Mouse (Mus musculus) lung, embryonic 14.5 days (tissue): ENCODE measurements around the gene Sema5a. TPM values are rescaled to one million over a fixed set of nuclear protein-coding genes. Genes with fewer than 3 reads are reported as not detected.

Source experiments
- ATAC-seq: fragments of 200-750 bp; cut with Nextera tagmentation; 2 replicates; pipeline ENCODE4 v1.8.0; 2017; ENCODE audit warnings: mild to moderate bottlenecking, moderate TSS enrichment, moderate library complexity; ENCODE audit not compliant: insufficient read depth
- DNase-seq: peaks from one replicate; pipeline ENCODE4 v3.0.0-alpha.2; 2015
- H3K27ac ChIP-seq: fragments of 300-500 bp; sonication (generic); 2 replicates; pipeline ENCODE4 v1.5.1; 2014; ENCODE audit warnings: low read depth, mild to moderate bottlenecking, moderate library complexity
- H3K27me3 ChIP-seq: fragments of 300-500 bp; sonication (generic); 2 replicates; pipeline ENCODE4 v1.6.1; 2014; ENCODE audit warnings: low read length, control low read depth; ENCODE audit not compliant: insufficient read depth
- H3K36me3 ChIP-seq: fragments of 300-500 bp; sonication (generic); 2 replicates; pipeline ENCODE4 v1.6.1; 2014; ENCODE audit warnings: control low read depth; ENCODE audit not compliant: insufficient read depth
- H3K4me1 ChIP-seq: fragments of 300-500 bp; sonication (generic); 2 replicates; pipeline ENCODE4 v1.6.1; 2014; ENCODE audit warnings: antibody characterized with exemption, control low read depth; ENCODE audit not compliant: insufficient read depth
- H3K4me2 ChIP-seq: fragments of 300-500 bp; sonication (generic); 2 replicates; pipeline ENCODE4 v1.6.1; 2014; ENCODE audit warnings: mild to moderate bottlenecking
- H3K4me3 ChIP-seq: fragments of 300-500 bp; sonication (generic); 2 replicates; pipeline ENCODE4 v1.5.1; 2014; ENCODE audit warnings: low read depth, low read length
- H3K9ac ChIP-seq: fragments of 300-500 bp; sonication (generic); 2 replicates; pipeline ENCODE4 v1.6.1; 2014
- H3K9me3 ChIP-seq: fragments of 300-500 bp; sonication (generic); 2 replicates; pipeline ENCODE4 v1.6.1; 2016; ENCODE audit warnings: low read depth, low read length, control low read depth
- CTCF ChIP-seq: IDR thresholded peaks from 2 replicates; pipeline ENCODE4 v1.5.1; 2016; ENCODE audit warnings: antibody characterized with exemption, low read depth
- WGBS: fragments of 180-500 bp; shearing (Covaris S2); extraction: QIAGEN DNeasy Blood & Tissue Kit; methylation state at CpG from one replicate; pipeline ENCODE4 v1.1.7; 2014; 5-methylcytosine and 5-hydroxymethylcytosine counted together
- polyA plus RNA-seq: library from polyadenylated mRNA; unstranded; fragments of >200 nt; fragmentation: Nextera tagmentation; extraction: Ambion mirVana; gene quantifications from 2 replicates; pipeline ENCODE4 v1.2.1, GENCODE M21; 2014

Sema5a gene
- polyA plus RNA-seq, 1 experiment from 2014 or later: 17.9 TPM

GRCm38 (mm10) chr15:32623037-32623739, 378.6 kb downstream of the Sema5a start:
- 0 out of 2 replicates have a peak, but pooled peaks have one; percentile 14 for TF ChIP-seq CTCF
- Histone ChIP-seq H3K4me2 (no peak overlapping the region), H3K27ac (no peak overlapping the region), H3K9ac (no peak overlapping the region), H3K4me3 (no peak overlapping the region), H3K27me3 (no peaks in the 10 kb centered on the region), H3K9me3 (no peaks in the 10 kb centered on the region), H3K4me1 (no peaks in the 10 kb centered on the region), H3K36me3 (no peaks in the 10 kb centered on the region)
- DNase-seq (peak; percentile 7), ATAC-seq (no peak)
- 62% methylated on average over 12 of the region's 12 CpGs for WGBS

GRCm38 (mm10) chr15:32624106-32624505, 379.5 kb downstream of the Sema5a start:
- WGBS: 48% methylated on average over 4 of the region's 4 CpGs
- DNase-seq: peak; percentile 54
- no peak overlapping the region for H3K27ac ChIP-seq

GRCm38 (mm10) chr15:32626031-32626430, 381.4 kb downstream of the Sema5a start:
- TF ChIP-seq CTCF: no peak
- 68% methylated on average over 2 of the region's 2 CpGs for WGBS
- no peaks in the 10 kb centered on the region for H3K9me3 ChIP-seq
- no peak overlapping the region for H3K27ac ChIP-seq
- ATAC-seq (no peak), DNase-seq (no peak)
- no peak overlapping the region for H3K4me2 ChIP-seq
- H3K36me3 ChIP-seq: no peaks in the 10 kb centered on the region
- no peaks in the 10 kb centered on the region for H3K27me3 ChIP-seq
- no peak overlapping the region for H3K4me3 ChIP-seq
- H3K9ac ChIP-seq: no peak overlapping the region
- H3K4me1 ChIP-seq: no peaks in the 10 kb centered on the region

More at GRCm38 (mm10) chr15:32624106-32624505, 379.5 kb downstream of the Sema5a start:
- Histone ChIP-seq H3K4me2 (no peak overlapping the region), H3K27me3 (no peaks in the 10 kb centered on the region), H3K9me3 (no peaks in the 10 kb centered on the region), H3K36me3 (no peaks in the 10 kb centered on the region), H3K4me3 (no peak overlapping the region), H3K9ac (no peak overlapping the region), H3K4me1 (no peaks in the 10 kb centered on the region)
- TF ChIP-seq CTCF: no peak
- ATAC-seq: peak; percentile 28; the same call in 1 of the 2 replicates

DNA sequence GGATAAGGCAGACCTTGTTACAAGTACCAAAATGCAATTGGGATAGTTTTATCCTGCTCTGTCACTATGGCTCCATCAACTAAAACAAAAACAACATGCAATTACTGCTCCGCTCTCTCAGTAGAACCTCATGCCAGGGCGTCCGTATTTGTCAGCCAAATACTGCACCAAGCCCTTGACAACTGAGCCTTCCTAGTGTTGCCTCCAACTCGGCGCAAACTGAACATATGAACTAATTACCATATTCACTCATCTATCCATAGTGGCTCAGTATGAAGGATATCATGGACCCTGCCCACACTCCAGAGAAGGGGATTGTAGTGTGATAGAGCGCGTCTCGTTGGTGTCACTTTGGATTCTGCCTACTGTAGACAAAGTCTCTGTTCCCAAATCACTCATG, 389.1 kb downstream of the Sema5a start:
- H3K4me1 ChIP-seq: no peaks in the 10 kb centered on the region
- no peaks in the 10 kb centered on the region for H3K27me3 ChIP-seq
- H3K27ac ChIP-seq: no peak overlapping the region
- no peaks in the 10 kb centered on the region for H3K36me3 ChIP-seq
- TF ChIP-seq CTCF: no peak
- 91% methylated on average over 8 of the region's 8 CpGs for WGBS
- H3K9me3 ChIP-seq: no peaks in the 10 kb centered on the region
- no peak overlapping the region for H3K4me3 ChIP-seq
- no peak overlapping the region for H3K9ac ChIP-seq
- ATAC-seq: no peak
- no peak overlapping the region for H3K4me2 ChIP-seq
- DNase-seq: no peak

DNA sequence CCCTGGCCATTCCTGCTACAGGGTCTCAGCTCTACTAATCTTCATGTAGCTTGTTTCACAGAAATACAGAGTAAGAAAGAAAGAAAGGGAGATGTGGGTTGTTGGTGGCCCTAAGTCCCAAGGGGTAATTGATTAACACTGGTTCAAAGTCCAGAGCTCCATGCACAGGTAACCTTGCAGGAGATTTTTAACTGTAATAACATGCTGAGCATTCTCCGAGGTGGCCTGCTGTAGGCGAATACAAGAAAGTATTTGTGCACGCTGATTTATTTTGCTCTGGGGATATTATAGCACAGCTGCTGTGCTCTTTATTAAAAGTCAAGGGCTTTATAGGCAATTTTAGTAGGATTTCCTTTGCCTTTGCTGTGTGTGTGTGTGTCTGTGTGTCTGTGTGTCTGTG, 393.3 kb downstream of the Sema5a start:
- DNase-seq (no peak), ATAC-seq (no peak)
- Histone ChIP-seq H3K27me3 (no peaks in the 10 kb centered on the region), H3K4me3 (no peak overlapping the region), H3K9me3 (no peaks in the 10 kb centered on the region), H3K27ac (no peak overlapping the region), H3K9ac (no peak overlapping the region), H3K4me1 (no peaks in the 10 kb centered on the region), H3K4me2 (no peak overlapping the region), H3K36me3 (no peaks in the 10 kb centered on the region)
- WGBS: 75% methylated on average over 3 of the region's 3 CpGs
- no peak for TF ChIP-seq CTCF

DNA sequence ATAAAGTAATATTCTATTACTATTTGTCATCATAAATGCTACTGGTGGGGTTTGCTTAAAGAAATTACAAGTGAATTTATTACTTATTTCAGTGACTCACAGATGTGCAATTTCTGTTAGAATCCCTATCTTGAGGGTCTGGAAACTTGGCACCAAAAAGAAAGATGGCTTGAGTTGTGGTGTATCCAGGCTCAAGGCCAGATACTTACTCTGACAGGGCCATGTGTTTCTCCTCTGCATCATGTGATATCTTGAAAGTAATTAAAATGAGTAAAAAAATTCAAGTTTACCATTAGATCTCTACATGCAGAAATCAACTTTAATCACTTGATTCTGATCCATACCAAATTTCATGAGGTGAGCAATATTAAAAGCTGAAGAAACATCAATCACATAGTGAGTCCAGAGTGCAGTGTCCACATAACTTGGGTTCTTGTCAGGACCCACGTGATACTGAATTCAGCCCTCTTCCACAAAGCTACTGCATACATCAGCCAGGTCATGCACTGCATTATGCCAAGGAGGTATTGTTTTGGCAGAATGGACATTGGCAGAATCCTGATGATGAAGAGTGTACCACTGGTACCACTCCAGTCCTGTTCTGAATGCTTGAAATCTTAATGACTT, 402.6 kb downstream of the Sema5a start:
- no peak overlapping the region for H3K4me3 ChIP-seq
- no peak overlapping the region for H3K27ac ChIP-seq
- peak; percentile 82 for DNase-seq
- H3K27me3 ChIP-seq: no peaks in the 10 kb centered on the region
- H3K36me3 ChIP-seq: no peaks in the 10 kb centered on the region
- 49% methylated on average over 1 of the region's 1 CpGs for WGBS
- H3K4me2 ChIP-seq: no peak overlapping the region
- H3K9ac ChIP-seq: no peak overlapping the region
- no peaks in the 10 kb centered on the region for H3K9me3 ChIP-seq
- no peak for TF ChIP-seq CTCF
- peak; percentile 94 for ATAC-seq
- H3K4me1 ChIP-seq: peaks cover 3% of the 10 kb centered on the region; the same call in 1 of the 2 replicates

DNA sequence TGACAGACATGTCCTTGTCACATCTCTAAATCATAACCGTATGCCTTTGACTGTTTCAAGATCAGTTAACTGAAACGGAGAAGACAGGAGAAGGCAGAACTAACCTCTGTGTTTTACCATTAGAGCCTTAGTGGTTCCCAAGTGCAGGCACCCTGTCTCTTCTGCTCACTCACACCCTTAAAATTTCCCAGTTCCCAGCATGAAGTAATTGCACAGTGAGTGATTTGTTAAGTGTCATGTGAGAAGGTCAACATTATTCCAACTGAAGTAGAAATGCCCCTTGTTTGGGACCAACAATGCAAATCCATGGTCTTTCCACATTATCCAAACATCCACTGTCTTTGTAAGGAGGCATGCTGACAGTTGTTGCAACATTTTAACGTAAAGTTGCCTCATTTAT, 409.4 kb downstream of the Sema5a start:
- TF ChIP-seq CTCF: no peak
- Histone ChIP-seq H3K36me3 (no peaks in the 10 kb centered on the region), H3K4me3 (no peak overlapping the region), H3K4me2 (no peak overlapping the region), H3K9ac (no peak overlapping the region), H3K27me3 (no peaks in the 10 kb centered on the region), H3K27ac (no peak overlapping the region; the same call in 1 of the 2 replicates), H3K4me1 (no peaks in the 10 kb centered on the region), H3K9me3 (no peaks in the 10 kb centered on the region)
- DNase-seq (peak; percentile 77), ATAC-seq (peak; percentile 75)
- 29% methylated on average over 3 of the region's 3 CpGs for WGBS
